Mouse (Mus musculus) gastrocnemius, postnatal 4 days (tissue): ENCODE data around the gene Orai2. TPM values are rescaled to one million over a fixed set of nuclear protein-coding genes. Genes with fewer than 3 reads are reported as not detected.
A peak's percentile ranks its signal among the peaks of the same experiment; 100 is the strongest.
"Not testable (repeated sequence)": the region's sequence is repeated elsewhere in the genome, so short reads cannot be mapped to it uniquely, and the experiment has no call there.

Experiments used
- DNase-seq, 2 experiments: peaks; one replicate each; pipeline ENCODE4 v3.0.0; 2021 to 2022; ENCODE audit warnings: low spot score in 2 of 2, mixed read lengths in 2 of 2
- total RNA-seq, 2 experiments: library from RNA; stranded (reverse); gene quantifications; 2 replicates each; pipeline ENCODE4 v1.2.3; 2021

Orai2 gene
- total RNA-seq, 2 experiments from 2014 or later, result 8.3 to 9.6 TPM

GRCm38 (mm10) chr5:136173606-136174463, 3.3 kb upstream of the Orai2 start:
- DNase-seq, result peak in 1 of 2 experiments; percentile 35

GRCm38 (mm10) chr5:136172939-136173338, 2.4 kb upstream of the Orai2 start:
- DNase-seq, result no peak

- peak in 1 of 2 experiments; percentile 11 for DNase-seq
Observed at GRCm38 (mm10) chr5:136171363-136172341, 1.1 kb upstream of the Orai2 start.

- DNase-seq, result peak in 1 of 2 experiments; percentile 39
Observed at GRCm38 (mm10) chr5:136169626-136170511, 644 bp downstream of the Orai2 start.

GRCm38 (mm10) chr5:136168071-136168470, 2.4 kb downstream of the Orai2 start:
- DNase-seq, result no peak

- DNase-seq, result no peak
Observed at GRCm38 (mm10) chr5:136167296-136167695, 3.2 kb downstream of the Orai2 start.

GRCm38 (mm10) chr5:136165246-136165645, 5.3 kb downstream of the Orai2 start:
- DNase-seq, result no peak

GRCm38 (mm10) chr5:136163807-136164474, 6.6 kb downstream of the Orai2 start:
- DNase-seq, result no peak

GRCm38 (mm10) chr5:136160084-136160483, 10.4 kb downstream of the Orai2 start:
- DNase-seq, result peak in 1 of 2 experiments; percentile 74

GRCm38 (mm10) chr5:136155399-136155798, 15.1 kb downstream of the Orai2 start:
- DNase-seq, result no peak

- DNase-seq, result peak in 1 of 2 experiments; percentile 51
Observed at GRCm38 (mm10) chr5:136152365-136152764, 18.1 kb downstream of the Orai2 start.

GRCm38 (mm10) chr5:136149134-136149576, 21.4 kb downstream of the Orai2 start:
- not testable (repeated sequence) for DNase-seq

- DNase-seq, result no peak
Observed at GRCm38 (mm10) chr5:136147704-136148103, 22.8 kb downstream of the Orai2 start.

- no peak for DNase-seq
Observed at GRCm38 (mm10) chr5:136146936-136147335, 23.6 kb downstream of the Orai2 start.

GRCm38 (mm10) chr5:136144606-136145430, 25.7 kb downstream of the Orai2 start:
- no peak for DNase-seq

- DNase-seq, result no peak
Observed at GRCm38 (mm10) chr5:136143161-136143755, 27.3 kb downstream of the Orai2 start.

- DNase-seq, result no peak
Observed at GRCm38 (mm10) chr5:136142746-136143145, 27.8 kb downstream of the Orai2 start.

GRCm38 (mm10) chr5:136140057-136140482, 30.4 kb downstream of the Orai2 start:
- DNase-seq, result no peak

- DNase-seq, result no peak
Observed at GRCm38 (mm10) chr5:136139393-136139792, 31.1 kb downstream of the Orai2 start.
